21 mouse cellular contexts compared by ENCODE assay signal in the genomic region with DNA sequence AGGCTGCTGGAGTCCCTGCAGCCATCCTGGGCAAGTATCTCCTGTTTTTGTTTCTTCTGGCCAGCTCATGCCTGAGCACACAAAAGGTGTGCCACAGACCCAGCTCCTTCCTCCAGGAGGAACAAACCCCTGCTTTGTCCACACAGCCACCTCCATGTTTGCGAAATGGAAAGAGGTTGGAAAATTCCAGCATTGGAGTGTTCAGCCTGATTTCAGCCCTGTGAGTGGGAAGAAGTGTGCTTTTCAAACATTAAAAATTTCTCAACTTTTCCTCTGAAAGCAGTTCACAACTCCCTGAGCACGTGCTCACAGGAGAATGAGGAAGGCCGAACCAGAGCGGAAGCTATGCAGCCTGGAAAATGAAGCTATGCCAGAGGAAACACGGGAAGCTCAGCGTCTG. TPM values are rescaled to one million over a fixed set of nuclear protein-coding genes. Genes with fewer than 3 reads are reported as not detected.
DNase-seq lines count a peak whose midpoint lies in the region; ATAC-seq lines count a peak whose summit lies in the region.
"Had no signal": no experiment of that assay in that cellular context is flagged by ENCODE, and none has a peak within 500 bp of the region (broad histone marks: within the 10 kb centered on the region; RNA-seq: fewer than 3 reads in every experiment).

No protein-coding gene starts in this region.

- no peaks in the 10 kb centered on the region for H3K4me1 ChIP-seq in limb, embryonic 12.5 days (replicated peaks)
- H3K4me1 ChIP-seq in limb, embryonic 10.5 days = no peaks in the 10 kb centered on the region
- H3K4me1 ChIP-seq in intestine, embryonic 15.5 days (replicated peaks) = no peaks in the 10 kb centered on the region
- H3K4me1 ChIP-seq: forebrain, embryonic 13.5 days; midbrain, embryonic 12.5 days had no signal

- H3K36me3 ChIP-seq in limb, embryonic 12.5 days = no peaks in the 10 kb centered on the region
- H3K36me3 ChIP-seq in limb, embryonic 10.5 days = no peaks in the 10 kb centered on the region
- H3K36me3 ChIP-seq in intestine, embryonic 15.5 days = no peaks in the 10 kb centered on the region
- H3K36me3 ChIP-seq: midbrain, embryonic 12.5 days had no signal

- H3K9ac ChIP-seq in limb, embryonic 12.5 days (replicated peaks) = no peak overlapping the region
- H3K9ac ChIP-seq in intestine, embryonic 15.5 days = no peak overlapping the region
- H3K9ac ChIP-seq: forebrain, embryonic 13.5 days; hindbrain, embryonic 14.5 days; liver, embryonic 14.5 days; midbrain, embryonic 12.5 days had no signal

- 85% methylated on average over 6 of the region's 6 CpGs for WGBS in limb, embryonic 12.5 days
- WGBS in limb, embryonic 10.5 days = 93% methylated on average over 6 of the region's 6 CpGs
- 88% methylated on average over 6 of the region's 6 CpGs for WGBS in intestine, embryonic 15.5 days

- no peak overlapping the region for H3K4me3 ChIP-seq in limb, embryonic 12.5 days (replicated peaks)
- no peak overlapping the region for H3K4me3 ChIP-seq in limb, embryonic 10.5 days
- no peak overlapping the region for H3K4me3 ChIP-seq in intestine, embryonic 15.5 days (replicated peaks)
- H3K4me3 ChIP-seq: forebrain, embryonic 13.5 days; heart, adult 2 months; left cerebral cortex, adult 2 months; midbrain, embryonic 12.5 days had no signal

- intact Hi-C loops in left cerebral cortex, postnatal 10 days (cut with DNase I) = no loop called here

- peaks cover 9% of the 10 kb centered on the region for H3K9me3 ChIP-seq in limb, embryonic 12.5 days
- H3K9me3 ChIP-seq in limb, embryonic 10.5 days (replicated peaks) = no peaks in the 10 kb centered on the region
- no peaks in the 10 kb centered on the region for H3K9me3 ChIP-seq in intestine, embryonic 15.5 days

- no peak for DNase-seq in limb, embryonic 10.5 days (ENCODE audit: low spot score)
- DNase-seq in lung, adult 18-20 months = peak; percentile 58 to 69
- DNase-seq in lung, postnatal 10 days = peak; percentile 32
- DNase-seq in urinary bladder, postnatal 10 days (ENCODE audit: low spot score) = no peak
- no peak for DNase-seq in left cerebral cortex, postnatal 10 days (ENCODE audit: extremely low spot score in 1 of 2, low spot score in 2 of 2)
- DNase-seq: adrenal gland, postnatal 36 days; cerebellum, adult 9-10 months; gastrocnemius, postnatal 36 days; heart, adult 2 months; kidney, adult 8-10 months; kidney, postnatal 25 days; right cerebral cortex, postnatal 25 days; spleen, adult 18-20 months had no signal

- H3K27me3 ChIP-seq in limb, embryonic 12.5 days = no peaks in the 10 kb centered on the region
- H3K27me3 ChIP-seq in limb, embryonic 10.5 days (ENCODE audit: low read depth, poor library complexity, severe bottlenecking) = no peaks in the 10 kb centered on the region
- no peaks in the 10 kb centered on the region for H3K27me3 ChIP-seq in intestine, embryonic 15.5 days (replicated peaks)
- H3K27me3 ChIP-seq: forebrain, embryonic 13.5 days; midbrain, embryonic 12.5 days had no signal

- no peak for ATAC-seq in limb, embryonic 12.5 days (ENCODE audit: insufficient number of reproducible peaks, insufficient read depth, low FRiP score, low TSS enrichment, low read depth)
- ATAC-seq in intestine, embryonic 15.5 days = no peak
- ATAC-seq: forebrain, embryonic 13.5 days; inflammation-experienced regulatory T-cells, adult 6 months had no signal

- no peak overlapping the region for H3K4me2 ChIP-seq in limb, embryonic 12.5 days
- no peak overlapping the region for H3K4me2 ChIP-seq in intestine, embryonic 15.5 days (replicated peaks)
- H3K4me2 ChIP-seq: forebrain, embryonic 13.5 days; hindbrain, embryonic 14.5 days; midbrain, embryonic 12.5 days had no signal

- peak overlapping the region; percentile 72 for H3K27ac ChIP-seq in limb, embryonic 12.5 days
- no peak overlapping the region for H3K27ac ChIP-seq in limb, embryonic 10.5 days
- H3K27ac ChIP-seq in intestine, embryonic 15.5 days = no peak overlapping the region
- H3K27ac ChIP-seq: forebrain, embryonic 13.5 days; heart, adult 2 months; hindbrain, embryonic 14.5 days; left cerebral cortex, adult 2 months; liver, embryonic 14.5 days; midbrain, embryonic 12.5 days had no signal

RNA-seq across cellular contexts. Expression of a gene that starts 15.4 kb away (rescaled TPM):
- polyA plus RNA-seq in limb, embryonic 12.5 days (2016; fragmentation: Nextera tagmentation; extraction: Ambion mirVana) = 73.1 and 73.9 TPM in 2 replicates
- polyA plus RNA-seq in limb, embryonic 10.5 days (2016; fragmentation: Nextera tagmentation; extraction: Ambion mirVana) = 41.6 and 49.1 TPM in 2 replicates
- polyA plus RNA-seq in intestine, embryonic 15.5 days (2015; fragmentation: Nextera tagmentation; extraction: Ambion mirVana) = 31.8 and 32.9 TPM in 2 replicates
- 10 to 100 TPM; 15.2 to 16.5 TPM for total RNA-seq in left cerebral cortex, postnatal 10 days (2021)

Comparison
In these comparisons a context has a peak if more than half of its experiments do, and no peak if none do; other contexts are left out.
1. DNase-seq: peak in lung, adult 18-20 months (2 of 2) and lung, postnatal 10 days (single experiment); none in limb, embryonic 10.5 days (single experiment), urinary bladder, postnatal 10 days (single experiment) and left cerebral cortex, postnatal 10 days (0 of 2).